Mouse (Mus musculus): Measurements from ENCODE around the gene Alk.

The Alk gene

DNA sequence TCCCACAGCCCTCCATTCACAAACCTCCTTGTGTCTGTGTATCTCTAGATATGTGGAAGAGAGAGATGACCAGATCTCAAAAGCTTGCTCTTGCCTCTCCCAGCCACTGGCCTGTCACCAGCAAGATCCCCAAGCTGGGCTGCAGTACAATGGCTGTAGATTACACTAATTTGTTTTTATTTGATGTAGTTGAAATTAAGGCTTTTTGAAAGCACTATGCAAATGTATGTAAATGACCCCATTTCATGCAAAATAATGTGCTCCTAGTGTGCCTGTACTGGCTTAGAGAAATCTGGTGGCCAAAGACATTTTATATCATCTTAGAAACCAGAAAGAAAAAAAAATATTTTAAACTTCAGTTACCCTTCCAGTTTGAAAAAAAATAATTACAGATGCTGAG lies 492.4 kb downstream of the Alk start:
- in situ Hi-C loops (cut with MboI; ENCODE audit: low pct_unique_long_range_greater_than_20kb in 1 of 2, low sequenced_read_pairs in 2 of 2, unreplicated experiment in 1 of 2) = no loop called here

DNA sequence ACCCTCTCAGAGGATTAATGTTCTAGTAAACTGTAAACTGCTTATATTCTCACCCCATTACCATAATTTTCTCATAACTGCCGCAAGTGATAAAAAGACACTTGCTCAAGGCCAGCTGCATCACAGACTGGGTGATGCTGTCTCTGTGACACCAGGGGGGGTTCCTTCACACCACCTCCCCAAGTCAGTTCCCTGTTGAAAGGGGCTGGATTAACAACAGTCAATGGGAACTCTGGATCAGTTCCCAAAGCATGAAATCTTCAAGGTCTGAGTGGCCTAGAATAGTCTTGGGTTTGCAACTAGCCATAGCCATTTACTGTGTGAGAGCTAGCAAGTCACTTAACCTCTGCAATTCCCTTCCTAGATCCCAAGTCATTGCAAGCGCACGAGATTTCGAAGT lies 492.9 kb downstream of the Alk start:
- in situ Hi-C loops (cut with MboI; ENCODE audit: low pct_unique_long_range_greater_than_20kb in 1 of 2, low sequenced_read_pairs in 2 of 2, unreplicated experiment in 1 of 2) = no loop called here

DNA sequence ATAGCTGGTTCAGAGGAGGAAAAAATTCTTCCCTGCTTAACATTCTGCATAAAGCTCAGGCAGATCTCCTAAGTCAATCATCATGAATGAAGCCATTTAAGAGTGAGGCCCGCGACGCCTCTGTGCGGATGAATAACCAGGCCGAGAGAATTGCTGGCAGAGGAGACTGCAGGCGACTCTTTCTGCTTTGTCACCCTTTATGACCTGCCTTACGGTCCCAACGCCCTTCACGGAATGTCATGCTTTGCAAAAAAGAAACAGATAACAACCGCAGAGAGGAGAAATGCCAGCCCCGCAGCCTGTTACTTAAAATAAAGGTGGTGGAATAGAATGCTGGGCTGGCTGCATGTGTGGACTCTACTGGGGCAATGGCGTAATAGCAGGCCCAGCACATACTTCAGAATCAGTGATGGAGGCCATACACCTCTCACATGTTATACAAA lies 517.1 kb downstream of the Alk start:
- in situ Hi-C loops (cut with MboI; ENCODE audit: low pct_unique_long_range_greater_than_20kb in 1 of 2, low sequenced_read_pairs in 2 of 2, unreplicated experiment in 1 of 2) = no loop called here

DNA sequence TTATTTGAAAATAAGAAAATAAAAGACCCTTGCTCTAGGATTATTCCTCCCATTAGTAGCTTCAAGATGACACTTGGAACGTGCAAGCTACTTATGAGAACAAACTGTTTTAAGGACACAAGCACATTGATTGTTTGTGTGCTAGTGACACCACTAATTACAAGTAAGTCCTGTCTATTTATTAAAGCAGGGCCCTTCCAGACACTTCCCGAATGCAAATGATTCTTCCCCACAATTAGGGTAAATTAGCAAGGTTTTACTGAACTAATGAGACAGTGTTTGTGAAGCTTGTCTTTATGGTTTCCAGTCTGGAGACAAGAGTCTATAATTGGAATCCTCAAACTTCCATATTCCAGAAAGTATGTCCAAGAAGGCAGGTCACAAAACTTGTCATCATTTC lies 523.0 kb downstream of the Alk start:
- in situ Hi-C loops (cut with MboI; ENCODE audit: low pct_unique_long_range_greater_than_20kb in 1 of 2, low sequenced_read_pairs in 2 of 2, unreplicated experiment in 1 of 2) = no loop called here

DNA sequence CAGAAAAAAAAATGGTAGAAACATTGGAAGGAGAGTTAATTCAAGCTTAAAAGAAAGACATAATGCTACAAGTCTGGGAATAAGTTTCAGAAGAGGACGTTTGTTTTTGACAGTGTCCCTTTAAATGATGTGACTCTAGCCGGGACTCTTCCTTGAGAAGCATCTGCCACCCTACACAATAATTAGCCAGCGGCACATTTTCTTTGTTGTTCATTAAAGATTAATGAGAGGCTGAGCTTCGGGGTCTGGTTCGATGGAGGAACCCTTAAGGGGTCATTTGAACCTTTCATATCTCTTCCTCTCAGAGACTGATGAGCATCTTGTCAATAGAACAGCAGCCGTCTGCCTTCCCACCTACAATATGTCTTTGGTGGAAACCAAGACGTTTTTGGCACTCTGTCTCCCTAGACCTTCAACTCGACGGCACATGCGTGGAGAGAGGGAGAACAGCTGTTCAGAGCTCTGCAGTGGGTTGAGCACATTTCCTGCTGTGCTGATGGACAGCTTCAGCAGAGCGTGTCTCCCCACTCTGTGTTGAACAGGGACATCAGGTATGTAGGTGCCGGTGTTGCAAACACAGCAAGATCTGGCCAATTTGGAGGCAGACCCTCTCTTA lies 528.0 kb downstream of the Alk start:
- in situ Hi-C loops (cut with MboI; ENCODE audit: low pct_unique_long_range_greater_than_20kb in 1 of 2, low sequenced_read_pairs in 2 of 2, unreplicated experiment in 1 of 2) = no loop called here

DNA sequence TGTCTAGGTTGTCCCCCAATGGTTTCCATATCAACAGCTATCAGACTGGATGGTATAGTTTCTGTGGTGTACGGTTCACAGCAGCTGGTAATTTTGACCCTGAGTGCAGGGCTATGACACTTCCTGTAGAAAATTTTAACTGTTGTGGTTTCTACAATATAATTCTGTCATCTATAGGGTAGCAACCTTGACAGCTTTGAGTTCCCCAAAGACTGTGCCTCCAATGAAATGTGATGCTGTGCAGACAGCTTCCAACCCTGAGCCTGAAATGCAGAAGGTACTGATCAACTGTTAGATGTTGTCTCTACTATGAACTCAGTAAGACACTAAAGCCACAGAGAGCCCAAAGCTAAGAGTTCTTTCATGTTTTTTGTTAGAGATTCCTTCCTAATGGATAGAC lies 532.6 kb downstream of the Alk start:
- in situ Hi-C loops (cut with MboI; ENCODE audit: low pct_unique_long_range_greater_than_20kb in 1 of 2, low sequenced_read_pairs in 2 of 2, unreplicated experiment in 1 of 2) = no loop called here

DNA sequence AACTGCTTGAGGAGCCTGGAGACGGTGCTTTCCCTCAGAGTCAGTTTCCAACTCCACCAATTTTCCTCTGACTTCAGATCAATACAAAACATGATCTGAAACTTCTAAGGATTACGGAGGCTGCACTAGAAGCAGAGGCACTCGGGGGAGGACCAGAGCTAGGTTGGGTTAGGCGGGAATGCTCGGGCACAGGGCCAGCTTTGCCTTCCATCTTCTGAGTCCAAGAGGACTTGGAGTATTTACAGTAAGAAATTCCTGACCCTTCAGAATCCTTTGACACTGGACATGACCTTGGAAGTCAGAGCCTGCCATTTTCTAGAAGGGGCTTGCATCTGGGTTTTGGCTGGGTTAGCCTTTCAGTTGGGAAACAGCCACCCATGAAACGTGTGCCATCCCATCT lies 536.3 kb downstream of the Alk start:
- in situ Hi-C loops (cut with MboI; ENCODE audit: low pct_unique_long_range_greater_than_20kb in 1 of 2, low sequenced_read_pairs in 2 of 2, unreplicated experiment in 1 of 2) = no loop called here

DNA sequence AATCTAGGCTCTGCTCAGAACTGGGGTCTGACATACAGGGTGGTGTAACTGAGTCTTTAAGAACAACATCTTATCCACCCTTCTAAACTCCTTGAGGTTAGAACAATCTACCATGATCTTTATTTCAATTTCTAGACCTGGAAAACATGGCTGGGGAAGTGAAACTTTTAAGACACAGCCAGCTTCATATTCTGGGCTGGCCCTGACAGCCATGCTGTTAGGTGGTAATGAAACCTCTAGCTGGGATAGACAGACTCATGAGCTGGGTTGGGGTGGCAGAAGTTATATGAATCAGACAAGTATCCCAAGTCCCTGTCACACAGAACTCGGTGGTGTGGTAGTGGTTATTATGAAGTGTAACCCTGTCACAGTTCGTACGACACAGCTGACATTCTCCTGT lies 541.4 kb downstream of the Alk start:
- in situ Hi-C loops (cut with MboI; ENCODE audit: low pct_unique_long_range_greater_than_20kb in 1 of 2, low sequenced_read_pairs in 2 of 2, unreplicated experiment in 1 of 2) = no loop called here

DNA sequence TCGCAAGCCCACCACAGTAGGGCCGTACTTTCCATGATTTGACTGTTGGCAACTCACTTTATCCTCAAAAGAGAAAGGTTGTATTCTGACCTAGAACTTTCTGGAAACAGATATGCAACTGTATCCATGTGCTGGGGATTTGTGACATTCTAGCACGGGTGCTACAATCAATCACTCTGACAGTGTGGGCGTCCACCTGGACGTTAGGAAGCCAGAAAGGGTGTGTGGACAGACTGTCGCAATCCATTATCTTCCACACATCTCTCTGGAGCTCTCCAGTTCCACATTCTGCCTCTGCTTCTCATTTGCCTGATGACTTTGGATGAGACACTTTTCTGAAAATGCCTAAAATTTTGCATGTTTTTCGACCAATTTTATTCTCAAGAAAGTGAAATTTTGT lies 545.1 kb downstream of the Alk start:
- in situ Hi-C loops (cut with MboI; ENCODE audit: low pct_unique_long_range_greater_than_20kb in 1 of 2, low sequenced_read_pairs in 2 of 2, unreplicated experiment in 1 of 2) = no loop called here

DNA sequence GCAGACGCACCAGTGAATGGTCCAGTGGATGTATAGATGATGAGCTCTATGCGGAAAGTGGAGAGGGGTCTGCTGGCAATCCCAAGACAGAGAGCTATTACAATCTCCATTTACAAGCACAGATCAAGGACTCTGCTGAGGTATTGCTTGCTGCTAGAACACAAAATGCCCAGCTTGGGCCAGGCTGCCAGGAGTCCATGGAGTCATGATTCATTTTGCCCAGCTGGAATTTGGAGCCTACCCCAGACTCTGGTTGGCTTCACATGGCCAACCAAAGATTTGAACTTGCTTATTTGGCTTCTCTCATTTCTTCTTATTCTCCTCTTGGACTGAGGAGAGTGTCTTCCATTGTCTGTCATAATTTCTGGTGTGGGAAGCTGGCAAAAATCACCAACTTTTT lies 558.8 kb downstream of the Alk start:
- in situ Hi-C loops (cut with MboI; ENCODE audit: low pct_unique_long_range_greater_than_20kb in 1 of 2, low sequenced_read_pairs in 2 of 2, unreplicated experiment in 1 of 2) = no loop called here

DNA sequence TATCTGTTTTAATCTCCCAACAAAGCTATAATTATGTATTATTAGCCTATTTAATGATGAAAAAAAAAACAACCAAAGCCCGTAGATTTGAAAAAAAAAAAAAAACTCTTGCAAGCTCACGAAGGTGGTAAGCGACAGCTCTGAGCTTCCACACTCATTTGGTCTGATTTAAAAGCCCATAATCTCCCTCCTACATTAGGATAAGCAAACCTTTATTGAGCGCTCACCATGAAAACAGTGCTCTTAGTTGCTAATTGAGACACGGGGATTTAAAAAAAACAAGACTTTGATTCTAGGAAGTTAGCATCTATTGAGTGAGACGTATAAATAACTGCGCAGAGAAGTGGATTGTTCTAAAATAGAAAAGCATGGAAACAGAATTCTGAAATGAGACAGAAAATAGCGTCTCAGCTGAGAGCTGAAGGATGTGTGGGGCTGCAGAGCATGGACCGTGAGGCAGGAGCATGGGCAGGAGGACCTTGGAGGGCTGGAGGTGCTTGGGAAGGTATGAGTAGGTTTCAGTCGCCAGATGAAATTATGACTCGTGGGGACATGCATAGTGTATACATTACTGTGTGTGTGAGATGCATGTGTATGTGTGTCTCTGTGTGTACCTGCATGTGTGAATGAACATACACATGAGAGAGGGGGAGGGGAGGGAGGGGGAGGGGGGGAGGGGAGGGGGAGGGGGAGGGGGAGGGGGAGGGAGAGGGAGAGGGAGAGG lies 560.6 kb downstream of the Alk start:
- in situ Hi-C loops (cut with MboI; ENCODE audit: low pct_unique_long_range_greater_than_20kb in 1 of 2, low sequenced_read_pairs in 2 of 2, unreplicated experiment in 1 of 2) = no loop called here

DNA sequence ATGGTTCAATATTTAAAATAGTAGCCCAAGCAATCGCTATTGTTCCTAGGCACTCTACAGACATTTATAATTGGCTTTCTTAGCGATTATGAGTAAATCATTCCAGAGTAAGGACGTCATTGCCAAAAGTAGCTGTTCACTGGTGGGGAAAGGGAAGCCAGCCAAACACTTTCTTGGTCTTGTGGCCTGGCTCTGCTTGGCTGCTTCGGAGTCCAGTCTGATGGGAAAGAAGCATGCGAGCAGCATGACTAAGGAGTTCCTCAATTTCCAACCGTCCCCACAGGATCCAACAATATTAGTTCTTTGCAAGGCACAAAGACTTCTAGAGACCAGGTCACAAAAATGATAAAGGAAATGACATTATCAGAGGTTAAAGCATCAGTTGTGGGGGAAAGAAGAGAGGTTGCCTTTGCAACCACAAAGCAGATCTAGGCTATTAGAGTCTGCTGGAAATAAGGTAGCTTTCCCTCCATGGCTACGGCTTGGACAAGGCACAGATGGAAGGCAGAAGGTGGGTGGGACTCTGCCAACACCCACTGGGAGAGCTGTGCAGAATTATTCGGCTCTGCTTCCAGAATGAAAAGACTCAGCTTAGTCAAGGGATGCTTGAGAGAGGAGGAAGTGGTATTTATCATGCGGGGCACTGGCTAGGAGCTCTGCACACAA lies 561.3 kb downstream of the Alk start:
- in situ Hi-C loops (cut with MboI; ENCODE audit: low pct_unique_long_range_greater_than_20kb in 1 of 2, low sequenced_read_pairs in 2 of 2, unreplicated experiment in 1 of 2) = no loop called here

DNA sequence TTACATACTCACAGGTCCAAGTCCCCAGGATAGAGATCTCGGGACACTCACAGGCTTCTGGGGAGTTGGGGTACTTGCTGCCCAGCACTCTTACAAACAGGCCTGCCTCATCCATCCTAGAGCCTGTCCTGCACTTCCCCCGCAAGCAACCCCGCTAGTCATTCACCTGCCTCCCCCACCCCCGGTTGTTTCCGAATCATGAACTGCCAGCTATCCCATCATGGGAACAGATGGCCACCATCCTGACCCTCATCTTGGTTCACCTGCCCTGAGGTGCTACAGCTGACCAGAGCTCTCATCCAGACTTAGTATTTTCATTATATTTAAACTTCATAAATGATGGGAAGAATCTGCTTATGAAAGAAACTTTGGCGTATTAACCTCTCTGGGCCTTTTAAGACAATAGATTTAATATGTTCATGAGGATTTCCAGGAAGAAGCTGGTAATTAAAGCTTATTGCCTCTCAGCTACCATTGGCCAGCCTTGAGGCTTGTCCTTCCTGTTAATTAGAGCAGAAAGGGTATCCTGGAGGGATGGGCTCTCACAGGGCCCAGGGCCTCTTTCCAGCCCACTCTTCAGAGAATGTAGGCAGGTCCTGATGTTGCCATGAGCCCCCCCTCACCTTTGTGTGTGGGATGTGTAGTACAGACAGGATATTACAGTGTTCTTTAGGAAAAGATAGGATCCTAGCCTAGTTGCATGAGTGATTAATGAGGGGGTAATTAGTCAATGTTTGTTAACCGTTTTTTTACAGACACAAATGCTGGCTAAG lies 565.1 kb downstream of the Alk start:
- in situ Hi-C loops (cut with MboI; ENCODE audit: low pct_unique_long_range_greater_than_20kb in 1 of 2, low sequenced_read_pairs in 2 of 2, unreplicated experiment in 1 of 2) = no loop called here

DNA sequence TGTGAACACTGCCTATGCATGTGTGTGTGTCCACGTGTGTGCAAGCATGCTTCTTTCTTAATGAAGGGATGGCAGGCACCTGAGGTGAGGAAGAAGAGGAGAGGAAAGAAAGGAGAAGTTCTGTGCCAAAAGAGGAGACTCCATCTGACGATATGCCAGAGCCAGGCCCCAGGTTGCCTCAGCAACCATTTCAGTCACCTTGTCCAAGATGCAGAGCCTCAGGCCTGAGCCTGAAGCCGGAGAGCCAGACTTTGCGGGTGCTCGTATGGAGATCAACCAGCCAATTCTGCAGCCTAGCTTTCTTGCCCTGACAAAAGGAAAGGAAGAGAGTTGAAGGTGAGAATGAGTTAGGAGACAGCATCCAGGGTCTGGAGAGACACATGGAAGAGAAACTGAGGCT lies 566.1 kb downstream of the Alk start:
- in situ Hi-C loops (cut with MboI; ENCODE audit: low pct_unique_long_range_greater_than_20kb in 1 of 2, low sequenced_read_pairs in 2 of 2, unreplicated experiment in 1 of 2) = no loop called here

DNA sequence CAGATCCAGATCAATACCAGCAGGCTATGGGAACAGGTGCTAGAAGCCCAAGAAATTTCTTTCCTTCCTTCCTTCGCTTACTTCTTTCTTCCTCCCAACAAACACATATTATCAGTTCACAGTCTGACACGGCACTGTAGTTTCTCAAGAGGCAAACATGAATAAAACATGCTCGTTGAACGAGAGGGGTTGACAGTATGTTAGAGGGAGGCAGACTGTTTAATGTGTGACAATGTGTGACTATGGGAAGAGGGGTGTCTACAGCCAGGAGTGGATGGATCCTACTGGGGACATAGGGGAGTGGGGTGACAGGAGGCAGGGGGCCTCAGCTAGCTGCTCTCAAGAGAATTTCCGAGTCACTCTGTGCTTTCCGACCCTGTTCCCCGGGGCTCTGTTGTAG lies 573.8 kb downstream of the Alk start:
- in situ Hi-C loops (cut with MboI; ENCODE audit: low pct_unique_long_range_greater_than_20kb in 1 of 2, low sequenced_read_pairs in 2 of 2, unreplicated experiment in 1 of 2) = no loop called here

DNA sequence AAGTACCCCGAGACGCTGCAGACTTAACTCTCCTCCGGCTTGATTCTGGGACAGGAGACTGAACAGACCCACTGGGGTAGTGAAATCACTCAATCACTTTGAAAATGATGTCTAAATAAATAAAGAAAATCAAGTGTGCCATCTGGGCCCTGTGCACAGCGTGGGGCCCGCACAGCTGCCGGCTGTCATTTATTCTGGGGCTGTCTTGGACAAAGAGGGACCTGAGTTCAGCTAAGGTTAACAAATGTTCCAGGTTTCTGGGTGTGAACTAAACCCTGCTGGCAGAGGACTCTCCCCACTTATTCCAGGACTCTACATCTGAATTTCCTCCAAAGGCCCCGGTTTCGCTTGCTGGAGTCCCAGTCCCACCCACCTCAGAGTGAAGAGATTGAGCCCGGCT lies 581.1 kb downstream of the Alk start:
- in situ Hi-C loops (cut with MboI; ENCODE audit: low pct_unique_long_range_greater_than_20kb in 1 of 2, low sequenced_read_pairs in 2 of 2, unreplicated experiment in 1 of 2) = no loop called here

DNA sequence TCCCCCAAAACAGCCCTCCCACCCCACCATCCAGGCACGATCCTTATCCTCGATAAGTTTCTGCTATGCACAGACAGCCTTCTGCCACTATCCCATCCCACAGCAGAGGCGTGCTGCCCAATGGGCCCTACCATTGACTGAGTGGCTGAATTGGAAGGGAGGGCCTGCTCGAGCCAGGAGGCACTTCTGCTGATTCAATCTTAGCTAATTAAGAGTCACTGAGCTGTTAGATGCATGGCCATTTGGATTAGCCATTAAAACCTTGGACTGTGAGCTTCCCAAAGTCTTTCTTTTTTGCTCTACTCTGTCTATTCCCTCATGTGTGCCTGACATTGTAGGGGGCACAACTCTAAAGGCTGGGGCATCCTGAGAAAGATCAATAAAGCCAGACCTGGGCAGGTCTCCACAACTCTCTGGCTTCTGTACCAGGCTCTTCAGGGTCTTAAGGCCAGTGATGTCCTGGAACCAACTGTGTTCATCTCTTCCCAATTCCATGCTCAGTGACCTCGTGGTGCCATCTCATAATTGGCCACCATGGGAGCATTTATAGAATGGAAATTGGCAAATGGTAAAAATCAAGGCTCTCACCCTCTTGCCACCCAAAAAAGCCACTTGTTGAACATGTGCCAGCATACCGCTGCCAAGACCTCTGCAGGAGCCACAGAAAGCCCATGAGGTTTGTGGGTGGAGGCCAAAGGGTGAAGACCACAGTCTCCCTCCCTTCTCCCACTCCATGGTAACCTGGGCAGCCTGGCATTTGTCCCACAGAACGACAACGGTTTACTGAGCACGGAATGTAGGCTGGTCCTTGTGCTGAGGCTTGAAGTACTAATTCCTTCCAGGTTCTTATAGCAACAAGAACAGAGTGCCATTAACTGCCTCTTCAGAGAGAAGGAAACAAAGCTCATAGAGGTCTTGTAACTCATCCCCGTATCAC lies 582.4 kb downstream of the Alk start:
- in situ Hi-C loops (cut with MboI; ENCODE audit: low pct_unique_long_range_greater_than_20kb in 1 of 2, low sequenced_read_pairs in 2 of 2, unreplicated experiment in 1 of 2) = no loop called here

DNA sequence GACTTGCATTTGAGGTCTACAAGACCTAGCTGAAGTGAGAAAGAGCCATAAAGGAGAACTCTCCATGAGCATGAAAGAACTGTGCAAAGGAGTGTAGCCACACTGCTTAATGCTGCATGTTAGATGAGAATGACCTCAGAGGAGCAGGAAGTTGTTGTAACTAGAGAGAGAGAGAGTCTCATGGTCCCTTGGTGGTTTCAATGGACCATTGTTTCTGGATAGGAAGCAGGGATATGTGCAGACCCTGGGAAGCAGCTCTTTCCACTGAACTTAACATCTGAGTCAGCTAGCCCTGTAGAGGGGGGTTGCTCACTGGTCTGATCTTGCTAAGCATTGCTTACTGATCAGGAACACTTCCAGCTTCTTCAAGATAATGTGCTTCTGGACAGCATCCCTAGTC lies 587.1 kb downstream of the Alk start:
- in situ Hi-C loops (cut with MboI; ENCODE audit: low pct_unique_long_range_greater_than_20kb in 1 of 2, low sequenced_read_pairs in 2 of 2, unreplicated experiment in 1 of 2) = no loop called here
